Mouse (Mus musculus): Measurements from ENCODE around the gene Tbx21. TPM values are rescaled to one million over a fixed set of nuclear protein-coding genes. Genes with fewer than 3 reads are reported as not detected.
A peak's percentile ranks its signal among the peaks of the same experiment; 100 is the strongest.

Tbx21 gene
- polyA plus RNA-seq, 1 experiment from 2014 or later, result 0.14 TPM

- peak; percentile 18; the same call in 1 of the 2 replicates for ATAC-seq (ENCODE audit: low FRiP score, low TSS enrichment)
- H3K27me3 ChIP-seq (ENCODE audit: insufficient read depth, low read length), result no peaks in the 10 kb centered on the region
- peak overlapping the region; percentile 90 for H3K4me3 ChIP-seq (ENCODE audit: low read length)
- H3K4me1 ChIP-seq (ENCODE audit: insufficient read depth, low read length), result peaks cover 15% of the 10 kb centered on the region
- WGBS, result 19% methylated on average over 13 of the region's 13 CpGs
- no peaks in the 10 kb centered on the region for H3K9me3 ChIP-seq (ENCODE audit: low read length)
- H3K36me3 ChIP-seq (ENCODE audit: insufficient read depth, low read length), result peaks cover 36% of the 10 kb centered on the region
- peak overlapping the region; percentile 49 for H3K27ac ChIP-seq (ENCODE audit: low read length)
- H3K4me2 ChIP-seq (replicated peaks; ENCODE audit: low read depth, low read length), result peak overlapping the region; percentile 91
- peak overlapping the region; percentile 79 for H3K9ac ChIP-seq (replicated peaks; ENCODE audit: low read length)
Measured at GRCm38 (mm10) chr11:97050944-97051586, 64.1 kb downstream of the Tbx21 start.

- Histone ChIP-seq H3K4me1 (ENCODE audit: insufficient read depth, low read length) (peaks cover 15% of the 10 kb centered on the region), H3K9me3 (ENCODE audit: low read length) (no peaks in the 10 kb centered on the region), H3K4me2 (replicated peaks; ENCODE audit: low read depth, low read length) (peak within 1 kb of the TSS; percentile 91), H3K4me3 (ENCODE audit: low read length) (peak within 1 kb of the TSS; percentile 90), H3K36me3 (ENCODE audit: insufficient read depth, low read length) (peaks cover 31% of the 10 kb centered on the region), H3K9ac (replicated peaks; ENCODE audit: low read length) (peak within 1 kb of the TSS; percentile 79), H3K27ac (ENCODE audit: low read length) (peak within 1 kb of the TSS; percentile 49), H3K27me3 (ENCODE audit: insufficient read depth, low read length) (no peaks in the 10 kb centered on the region)
- WGBS, result 5% methylated on average over 18 of the region's 18 CpGs
- peak; percentile 80 for ATAC-seq (ENCODE audit: low FRiP score, low TSS enrichment)
Measured at GRCm38 (mm10) chr11:97050216-97050943, 64.8 kb downstream of the Tbx21 start, which contains the start of gene Osbpl7. Gene Osbpl7, plus strand, starts transcription at chr11:97050628.

- no peaks in the 10 kb centered on the region for H3K9me3 ChIP-seq (ENCODE audit: low read length)
- no peaks in the 10 kb centered on the region for H3K27me3 ChIP-seq (ENCODE audit: insufficient read depth, low read length)
- H3K27ac ChIP-seq (ENCODE audit: low read length), result no peak overlapping the region
- 73% methylated on average over 6 of the region's 6 CpGs for WGBS
- no peak overlapping the region for H3K4me2 ChIP-seq (replicated peaks; ENCODE audit: low read depth, low read length)
- peaks cover 32% of the 10 kb centered on the region for H3K36me3 ChIP-seq (ENCODE audit: insufficient read depth, low read length)
- H3K4me3 ChIP-seq (ENCODE audit: low read length), result no peak overlapping the region
- H3K4me1 ChIP-seq (ENCODE audit: insufficient read depth, low read length), result peaks cover 15% of the 10 kb centered on the region
- ATAC-seq (ENCODE audit: low FRiP score, low TSS enrichment), result no peak
- H3K9ac ChIP-seq (replicated peaks; ENCODE audit: low read length), result no peak overlapping the region
Measured at GRCm38 (mm10) chr11:97049492-97050085, 65.5 kb downstream of the Tbx21 start.

- Histone ChIP-seq H3K36me3 (ENCODE audit: insufficient read depth, low read length) (peaks cover 25% of the 10 kb centered on the region), H3K4me3 (ENCODE audit: low read length) (no peak overlapping the region)
- 89% methylated on average over 8 of the region's 8 CpGs for WGBS
Measured at GRCm38 (mm10) chr11:97048090-97048650, 67.0 kb downstream of the Tbx21 start.

More at GRCm38 (mm10) chr11:97048090-97048650, 67.0 kb downstream of the Tbx21 start:
- ATAC-seq (ENCODE audit: low FRiP score, low TSS enrichment), result no peak
- Histone ChIP-seq H3K9me3 (ENCODE audit: low read length) (no peaks in the 10 kb centered on the region), H3K27me3 (ENCODE audit: insufficient read depth, low read length) (no peaks in the 10 kb centered on the region), H3K9ac (replicated peaks; ENCODE audit: low read length) (no peak overlapping the region), H3K27ac (ENCODE audit: low read length) (no peak overlapping the region), H3K4me1 (ENCODE audit: insufficient read depth, low read length) (peaks cover 15% of the 10 kb centered on the region), H3K4me2 (replicated peaks; ENCODE audit: low read depth, low read length) (no peak overlapping the region)

Small RNAs within 50 kb of the gene (microRNA-seq; reads per million reads assigned to microRNA genes)
- gene Mir7235 (not detected), gene Mir8103 (1.1 reads per million)

Other genes with a start within 250 kb of the Tbx21 start
- 83.7 and 88.3 TPM in 2 replicates for gene Cdk5rap3, start 198.8 kb downstream of the Tbx21 start, polyA plus RNA-seq (2015; fragmentation: Nextera tagmentation; extraction: Ambion mirVana)
- gene Prr15l, start 187.2 kb downstream of the Tbx21 start, polyA plus RNA-seq (2015; fragmentation: Nextera tagmentation; extraction: Ambion mirVana), result 52.5 and 55.8 TPM in 2 replicates
- gene Pnpo, start 171.3 kb downstream of the Tbx21 start, polyA plus RNA-seq (2015; fragmentation: Nextera tagmentation; extraction: Ambion mirVana), result 38.0 TPM in 2 replicates
- 21.2 and 25.1 TPM in 2 replicates for gene Sp2, start 132.4 kb downstream of the Tbx21 start, polyA plus RNA-seq (2015; fragmentation: Nextera tagmentation; extraction: Ambion mirVana)
- gene Sp6, start 101.9 kb downstream of the Tbx21 start, polyA plus RNA-seq (2015; fragmentation: Nextera tagmentation; extraction: Ambion mirVana), result 1.6 and 2.0 TPM in 2 replicates
- 45.7 and 50.9 TPM in 2 replicates for gene Scrn2, start 85.4 kb downstream of the Tbx21 start, polyA plus RNA-seq (2015; fragmentation: Nextera tagmentation; extraction: Ambion mirVana)
- 1.3 and 1.5 TPM in 2 replicates for gene Lrrc46, start 73.9 kb downstream of the Tbx21 start, polyA plus RNA-seq (2015; fragmentation: Nextera tagmentation; extraction: Ambion mirVana)
- 92.9 and 98.8 TPM in 2 replicates for gene Mrpl10, start 73.8 kb downstream of the Tbx21 start, polyA plus RNA-seq (2015; fragmentation: Nextera tagmentation; extraction: Ambion mirVana)
- 10.2 and 10.4 TPM in 2 replicates for gene Osbpl7, start 64.7 kb downstream of the Tbx21 start, polyA plus RNA-seq (2015; fragmentation: Nextera tagmentation; extraction: Ambion mirVana)
- 4.0 TPM in 2 replicates for gene Tbkbp1, start 36.2 kb upstream of the Tbx21 start, polyA plus RNA-seq (2015; fragmentation: Nextera tagmentation; extraction: Ambion mirVana)
- 51.0 and 54.6 TPM in 2 replicates for gene Kpnb1, start 72.5 kb upstream of the Tbx21 start, polyA plus RNA-seq (2015; fragmentation: Nextera tagmentation; extraction: Ambion mirVana)
- 80.9 and 94.4 TPM in 2 replicates for gene Npepps, start 165.3 kb upstream of the Tbx21 start, polyA plus RNA-seq (2015; fragmentation: Nextera tagmentation; extraction: Ambion mirVana)
- 56.5 and 59.8 TPM in 2 replicates for gene Mrpl45, start 200.4 kb upstream of the Tbx21 start, polyA plus RNA-seq (2015; fragmentation: Nextera tagmentation; extraction: Ambion mirVana)
- 0.21 and 0.24 TPM in 2 replicates for gene Gpr179, start 236.7 kb upstream of the Tbx21 start, polyA plus RNA-seq (2015; fragmentation: Nextera tagmentation; extraction: Ambion mirVana)
- 3.4 and 3.5 TPM in 2 replicates for gene Socs7, start 247.2 kb upstream of the Tbx21 start, polyA plus RNA-seq (2015; fragmentation: Nextera tagmentation; extraction: Ambion mirVana)